Mouse (Mus musculus): Measurements from ENCODE around the gene Shc3. TPM values are rescaled to one million over a fixed set of nuclear protein-coding genes. Genes with fewer than 3 reads are reported as not detected.

Gene Shc3
- polyA plus RNA-seq, 1 experiment from 2014 or later, result 0.12 TPM

DNA sequence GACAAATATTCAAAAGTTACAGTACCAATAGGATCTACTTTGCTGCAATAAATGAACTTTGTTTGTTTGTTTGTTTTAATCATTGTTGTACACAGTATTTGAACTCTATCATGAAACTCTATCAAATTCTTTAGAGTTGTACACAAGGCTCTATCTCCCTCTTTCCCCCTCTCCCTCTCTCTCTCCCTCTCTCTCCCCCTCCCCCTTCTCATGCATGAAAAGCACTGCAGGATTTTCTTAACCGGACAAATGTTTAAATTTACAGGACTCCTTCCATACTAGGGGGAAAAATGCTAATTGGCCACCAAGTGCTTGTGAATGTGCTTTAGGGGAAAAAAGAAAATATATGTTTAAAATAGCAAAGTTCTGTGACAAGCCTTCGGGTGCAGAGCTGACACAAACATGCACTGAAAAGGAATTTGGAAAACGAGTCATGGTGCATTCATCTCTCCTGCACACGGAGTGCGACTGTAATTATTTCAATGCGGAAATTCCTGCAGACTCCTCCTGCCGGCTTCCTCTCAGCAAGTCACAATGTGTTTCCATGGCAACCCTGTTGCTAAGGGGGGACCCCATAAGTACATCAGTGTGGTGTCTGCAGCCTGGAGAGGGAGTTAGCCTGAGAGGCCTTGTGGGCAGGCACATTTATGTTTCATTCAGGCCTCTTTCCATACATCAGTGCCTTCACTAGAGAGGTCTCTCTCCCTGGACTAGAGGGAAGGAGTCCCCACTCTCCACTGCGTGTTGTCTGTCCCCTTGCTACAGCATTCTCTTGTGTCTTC is 11.2 kb upstream of the Shc3 start:
- no peak for ATAC-seq (ENCODE audit: low FRiP score, low TSS enrichment)
- H3K27ac ChIP-seq (ENCODE audit: low read depth, low read length), result no peak overlapping the region
- no peak overlapping the region for H3K9ac ChIP-seq (ENCODE audit: low read depth, low read length)
- H3K9me3 ChIP-seq (ENCODE audit: control insufficient read depth, low read length), result no peaks in the 10 kb centered on the region
- H3K27me3 ChIP-seq (ENCODE audit: control insufficient read depth, insufficient read depth, low read length), result no peaks in the 10 kb centered on the region
- no peak overlapping the region for H3K4me3 ChIP-seq (ENCODE audit: low read length)
- no peaks in the 10 kb centered on the region for H3K36me3 ChIP-seq (ENCODE audit: control insufficient read depth, insufficient read depth, low read length)
- 15% methylated on average over 8 of the region's 8 CpGs for WGBS
- no peak overlapping the region for H3K4me2 ChIP-seq (replicated peaks; ENCODE audit: low read depth, low read length)
- H3K4me1 ChIP-seq (ENCODE audit: control insufficient read depth, insufficient read depth, low read length), result no peaks in the 10 kb centered on the region

DNA sequence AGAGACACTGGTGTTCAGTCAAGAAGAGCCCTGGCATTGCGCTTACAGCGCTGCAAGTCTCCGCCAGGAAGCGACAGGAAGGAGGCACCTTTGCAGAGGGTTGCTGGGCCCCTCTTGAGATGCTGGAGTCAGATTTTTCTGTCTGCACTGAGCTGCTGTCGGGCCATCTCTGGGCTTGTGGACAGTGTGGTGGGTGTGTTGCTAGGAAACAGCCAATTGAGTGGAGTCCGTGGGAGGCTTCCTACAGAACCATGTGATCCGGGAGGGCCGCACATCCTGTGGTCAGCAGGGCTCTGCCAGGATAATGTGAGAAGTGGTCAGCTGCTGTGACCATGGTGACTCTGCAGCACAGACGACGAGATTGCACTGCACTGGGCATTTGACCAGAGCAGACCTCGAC is 4.6 kb upstream of the Shc3 start:
- WGBS, result 21% methylated on average over 11 of the region's 11 CpGs
- ATAC-seq (ENCODE audit: low FRiP score, low TSS enrichment), result peak; percentile 84
- Histone ChIP-seq H3K4me1 (ENCODE audit: control insufficient read depth, insufficient read depth, low read length) (0 out of 2 replicates have a peak, but pooled peaks cover 3% of the 10 kb centered on the region), H3K27me3 (ENCODE audit: control insufficient read depth, insufficient read depth, low read length) (peaks cover 17% of the 10 kb centered on the region), H3K36me3 (ENCODE audit: control insufficient read depth, insufficient read depth, low read length) (no peaks in the 10 kb centered on the region), H3K9ac (ENCODE audit: low read depth, low read length) (no peak overlapping the region), H3K9me3 (ENCODE audit: control insufficient read depth, low read length) (no peaks in the 10 kb centered on the region), H3K4me2 (replicated peaks; ENCODE audit: low read depth, low read length) (no peak overlapping the region; the same call in 1 of the 2 replicates), H3K4me3 (ENCODE audit: low read length) (no peak overlapping the region), H3K27ac (ENCODE audit: low read depth, low read length) (no peak overlapping the region)

GRCm38 (mm10) chr13:51570111-51570510 is 892 bp upstream of the Shc3 start:
- no peak for ATAC-seq (ENCODE audit: low FRiP score, low TSS enrichment)
- H3K36me3 ChIP-seq (ENCODE audit: control insufficient read depth, insufficient read depth, low read length), result no peaks in the 10 kb centered on the region
- peak overlapping the region; percentile 34; the same call in 1 of the 2 replicates for H3K4me3 ChIP-seq (ENCODE audit: low read length)
- H3K27me3 ChIP-seq (ENCODE audit: control insufficient read depth, insufficient read depth, low read length), result peaks cover 51% of the 10 kb centered on the region
- no peak overlapping the region; the same call in 1 of the 2 replicates for H3K4me2 ChIP-seq (replicated peaks; ENCODE audit: low read depth, low read length)
- 10% methylated on average over 9 of the region's 9 CpGs for WGBS
- peaks cover 11% of the 10 kb centered on the region for H3K4me1 ChIP-seq (ENCODE audit: control insufficient read depth, insufficient read depth, low read length)
- no peak overlapping the region for H3K27ac ChIP-seq (ENCODE audit: low read depth, low read length)
- no peak overlapping the region for H3K9ac ChIP-seq (ENCODE audit: low read depth, low read length)
- H3K9me3 ChIP-seq (ENCODE audit: control insufficient read depth, low read length), result no peaks in the 10 kb centered on the region

DNA sequence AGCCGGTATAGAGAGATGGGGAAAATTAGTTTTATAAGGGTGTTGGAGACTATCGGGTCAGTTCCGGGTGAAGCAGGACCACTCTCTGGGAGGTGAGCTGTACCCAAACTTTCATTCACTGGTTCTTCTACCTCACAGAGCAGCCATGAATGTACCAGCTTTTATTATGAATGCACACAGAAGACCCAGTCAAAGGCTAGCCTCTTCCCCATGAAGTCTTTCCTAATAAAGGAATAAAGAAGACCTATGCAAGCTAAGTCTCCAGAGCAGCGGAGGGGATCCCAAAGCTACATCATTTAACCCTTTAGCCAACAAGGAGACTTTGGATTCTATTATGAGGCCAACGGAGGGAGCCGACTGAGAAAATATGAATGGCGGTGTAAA is 458 bp upstream of the Shc3 start:
- peaks cover 11% of the 10 kb centered on the region for H3K4me1 ChIP-seq (ENCODE audit: control insufficient read depth, insufficient read depth, low read length)
- peaks cover 55% of the 10 kb centered on the region for H3K27me3 ChIP-seq (ENCODE audit: control insufficient read depth, insufficient read depth, low read length)
- no peaks in the 10 kb centered on the region for H3K36me3 ChIP-seq (ENCODE audit: control insufficient read depth, insufficient read depth, low read length)
- 2% methylated on average over 7 of the region's 7 CpGs for WGBS
- H3K27ac ChIP-seq (ENCODE audit: low read depth, low read length), result no peak overlapping the region
- peak overlapping the region; percentile 54 for H3K4me2 ChIP-seq (replicated peaks; ENCODE audit: low read depth, low read length)
- no peaks in the 10 kb centered on the region for H3K9me3 ChIP-seq (ENCODE audit: control insufficient read depth, low read length)
- H3K9ac ChIP-seq (ENCODE audit: low read depth, low read length), result no peak overlapping the region
- peak overlapping the region; percentile 34 for H3K4me3 ChIP-seq (ENCODE audit: low read length)
- no peak for ATAC-seq (ENCODE audit: low FRiP score, low TSS enrichment)

DNA sequence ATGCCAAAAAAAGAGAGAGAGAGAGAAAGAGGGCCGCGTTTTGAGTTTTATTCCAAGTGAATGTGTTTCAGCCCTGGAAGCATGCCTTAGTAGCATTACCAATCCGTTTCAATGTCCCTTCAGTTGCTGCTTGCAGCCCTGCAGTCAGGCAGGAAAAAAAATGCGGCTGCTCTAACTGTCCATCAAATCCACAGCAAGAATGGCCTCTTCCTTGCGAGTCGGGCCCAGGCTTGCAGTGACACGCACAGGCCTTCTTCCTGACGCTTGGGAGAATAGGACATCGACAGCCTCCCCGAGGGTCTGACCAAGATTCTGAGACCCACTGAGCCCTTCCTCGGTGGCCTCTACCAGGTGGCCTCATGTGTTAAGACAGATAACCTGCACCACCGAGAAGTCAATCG is 718 bp downstream of the Shc3 start:
- no peaks in the 10 kb centered on the region for H3K36me3 ChIP-seq (ENCODE audit: control insufficient read depth, insufficient read depth, low read length)
- ATAC-seq (ENCODE audit: low FRiP score, low TSS enrichment), result no peak
- WGBS, result 3% methylated on average over 13 of the region's 13 CpGs
- H3K27me3 ChIP-seq (ENCODE audit: control insufficient read depth, insufficient read depth, low read length), result peaks cover 62% of the 10 kb centered on the region
- H3K4me2 ChIP-seq (replicated peaks; ENCODE audit: low read depth, low read length), result peak overlapping the region; percentile 54
- no peaks in the 10 kb centered on the region for H3K9me3 ChIP-seq (ENCODE audit: control insufficient read depth, low read length)
- peak overlapping the region; percentile 34 for H3K4me3 ChIP-seq (ENCODE audit: low read length)
- H3K27ac ChIP-seq (ENCODE audit: low read depth, low read length), result no peak overlapping the region
- peaks cover 8% of the 10 kb centered on the region for H3K4me1 ChIP-seq (ENCODE audit: control insufficient read depth, insufficient read depth, low read length)
- peak overlapping the region; percentile 28; the same call in 1 of the 2 replicates for H3K9ac ChIP-seq (ENCODE audit: low read depth, low read length)

- H3K4me1 ChIP-seq (ENCODE audit: control insufficient read depth, insufficient read depth, low read length), result peaks cover 8% of the 10 kb centered on the region
- H3K9me3 ChIP-seq (ENCODE audit: control insufficient read depth, low read length), result no peaks in the 10 kb centered on the region
- H3K27me3 ChIP-seq (ENCODE audit: control insufficient read depth, insufficient read depth, low read length), result peaks cover 62% of the 10 kb centered on the region
- H3K36me3 ChIP-seq (ENCODE audit: control insufficient read depth, insufficient read depth, low read length), result no peaks in the 10 kb centered on the region
- H3K4me3 ChIP-seq (ENCODE audit: low read length), result peak overlapping the region; percentile 40
- no peak overlapping the region for H3K27ac ChIP-seq (ENCODE audit: low read depth, low read length)
- 0 out of 2 replicates have a peak, but pooled peaks have one; percentile 14 for ATAC-seq (ENCODE audit: low FRiP score, low TSS enrichment)
- under 1% methylated on average over 38 of the region's 38 CpGs for WGBS
- H3K9ac ChIP-seq (ENCODE audit: low read depth, low read length), result peak overlapping the region; percentile 46
- H3K4me2 ChIP-seq (replicated peaks; ENCODE audit: low read depth, low read length), result peak overlapping the region; percentile 79
Observed at GRCm38 (mm10) chr13:51567411-51567851, 1.8 kb downstream of the Shc3 start.

DNA sequence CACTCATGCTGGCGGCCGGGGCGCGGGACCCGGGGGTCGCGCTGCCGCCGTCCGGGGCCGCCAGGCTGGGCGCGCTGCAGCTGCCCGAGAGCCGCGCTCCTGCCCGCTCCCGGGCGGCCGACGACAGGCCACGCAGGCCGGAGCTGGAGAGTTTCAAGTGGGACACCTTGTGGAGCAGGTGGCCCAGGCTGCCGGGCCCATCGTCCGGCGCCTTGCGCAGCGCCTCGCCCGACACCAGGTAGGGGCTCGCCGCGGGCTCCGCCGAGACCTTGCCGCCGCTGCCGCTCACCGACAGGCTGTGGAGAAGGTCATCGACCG is 2.2 kb downstream of the Shc3 start:
- H3K9me3 ChIP-seq (ENCODE audit: control insufficient read depth, low read length), result no peaks in the 10 kb centered on the region
- ATAC-seq (ENCODE audit: low FRiP score, low TSS enrichment), result 0 out of 2 replicates have a peak, but pooled peaks have one; percentile 7
- peaks cover 8% of the 10 kb centered on the region for H3K4me1 ChIP-seq (ENCODE audit: control insufficient read depth, insufficient read depth, low read length)
- peaks cover 62% of the 10 kb centered on the region for H3K27me3 ChIP-seq (ENCODE audit: control insufficient read depth, insufficient read depth, low read length)
- no peaks in the 10 kb centered on the region for H3K36me3 ChIP-seq (ENCODE audit: control insufficient read depth, insufficient read depth, low read length)
- H3K9ac ChIP-seq (ENCODE audit: low read depth, low read length), result peak overlapping the region; percentile 46
- peak overlapping the region; percentile 40 for H3K4me3 ChIP-seq (ENCODE audit: low read length)
- 2% methylated on average over 42 of the region's 42 CpGs for WGBS
- H3K27ac ChIP-seq (ENCODE audit: low read depth, low read length), result no peak overlapping the region
- H3K4me2 ChIP-seq (replicated peaks; ENCODE audit: low read depth, low read length), result peak overlapping the region; percentile 79

DNA sequence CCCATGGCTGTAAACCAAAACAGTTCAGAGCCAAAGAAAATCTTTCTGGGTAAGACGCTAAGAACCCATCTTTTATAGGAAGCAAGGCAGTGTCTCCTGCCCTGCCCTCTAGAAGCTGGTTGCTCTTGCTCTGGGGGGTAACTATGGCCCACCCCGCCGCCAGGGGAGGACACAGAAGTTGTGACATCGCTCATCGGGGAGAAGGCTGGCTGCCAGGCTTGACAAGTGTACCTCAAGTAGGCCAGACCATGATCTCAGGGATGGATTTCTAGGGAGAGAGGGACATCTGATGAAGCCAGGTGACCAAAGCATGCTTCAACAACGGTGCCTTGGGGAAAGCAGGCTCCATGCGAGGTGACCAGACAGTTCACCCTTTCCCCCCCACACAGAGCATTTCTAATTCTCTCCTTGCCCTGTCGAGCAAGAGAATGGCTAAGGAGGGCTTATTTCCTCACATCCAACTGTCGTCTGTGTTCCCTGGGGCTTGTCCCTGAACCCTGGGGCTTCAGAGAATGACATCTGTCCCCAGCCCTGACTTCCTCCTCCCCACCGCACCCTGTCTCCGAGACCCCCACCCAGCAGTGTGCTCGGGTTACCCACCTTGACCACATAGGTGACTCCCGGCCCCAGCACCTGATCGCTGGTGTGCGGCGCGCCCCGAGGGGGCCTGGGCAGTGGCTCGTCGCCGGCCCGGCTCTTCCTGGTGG is 2.7 kb downstream of the Shc3 start:
- H3K27ac ChIP-seq (ENCODE audit: low read depth, low read length), result no peak overlapping the region
- H3K4me2 ChIP-seq (replicated peaks; ENCODE audit: low read depth, low read length), result peak overlapping the region; percentile 79
- 0 out of 2 replicates have a peak, but pooled peaks have one; percentile 6 for ATAC-seq (ENCODE audit: low FRiP score, low TSS enrichment)
- H3K4me3 ChIP-seq (ENCODE audit: low read length), result peak overlapping the region; percentile 40
- no peaks in the 10 kb centered on the region for H3K36me3 ChIP-seq (ENCODE audit: control insufficient read depth, insufficient read depth, low read length)
- peak overlapping the region; percentile 46 for H3K9ac ChIP-seq (ENCODE audit: low read depth, low read length)
- H3K9me3 ChIP-seq (ENCODE audit: control insufficient read depth, low read length), result no peaks in the 10 kb centered on the region
- peaks cover 59% of the 10 kb centered on the region for H3K27me3 ChIP-seq (ENCODE audit: control insufficient read depth, insufficient read depth, low read length)
- 10% methylated on average over 19 of the region's 22 CpGs for WGBS
- peaks cover 8% of the 10 kb centered on the region for H3K4me1 ChIP-seq (ENCODE audit: control insufficient read depth, insufficient read depth, low read length)

DNA sequence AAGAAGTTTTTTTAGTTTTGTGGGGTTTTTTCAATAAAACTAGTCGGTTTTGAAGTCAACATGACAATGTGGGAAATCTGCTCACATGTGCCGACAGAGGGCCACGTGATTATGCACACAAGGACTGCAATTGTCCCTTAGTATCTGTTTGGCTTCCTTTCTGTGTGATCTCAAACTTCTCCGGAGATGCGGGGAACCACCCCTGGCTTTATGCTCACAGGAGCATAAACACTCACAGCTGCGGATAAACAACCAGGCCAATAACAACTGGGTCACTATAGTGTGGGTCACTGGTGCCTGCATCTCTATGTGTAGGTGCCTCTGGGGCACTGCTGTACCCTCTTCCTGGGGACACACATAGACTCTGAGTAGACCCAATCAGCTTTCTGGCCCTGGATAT is 4.5 kb downstream of the Shc3 start:
- peaks cover 46% of the 10 kb centered on the region for H3K27me3 ChIP-seq (ENCODE audit: control insufficient read depth, insufficient read depth, low read length)
- H3K9ac ChIP-seq (ENCODE audit: low read depth, low read length), result no peak overlapping the region
- no peak overlapping the region for H3K27ac ChIP-seq (ENCODE audit: low read depth, low read length)
- peaks cover 8% of the 10 kb centered on the region for H3K4me1 ChIP-seq (ENCODE audit: control insufficient read depth, insufficient read depth, low read length)
- no peaks in the 10 kb centered on the region for H3K9me3 ChIP-seq (ENCODE audit: control insufficient read depth, low read length)
- no peaks in the 10 kb centered on the region for H3K36me3 ChIP-seq (ENCODE audit: control insufficient read depth, insufficient read depth, low read length)
- no peak for ATAC-seq (ENCODE audit: low FRiP score, low TSS enrichment)
- 80% methylated on average over 6 of the region's 6 CpGs for WGBS
- no peak overlapping the region for H3K4me3 ChIP-seq (ENCODE audit: low read length)
- H3K4me2 ChIP-seq (replicated peaks; ENCODE audit: low read depth, low read length), result no peak overlapping the region
